In the genomic region with DNA sequence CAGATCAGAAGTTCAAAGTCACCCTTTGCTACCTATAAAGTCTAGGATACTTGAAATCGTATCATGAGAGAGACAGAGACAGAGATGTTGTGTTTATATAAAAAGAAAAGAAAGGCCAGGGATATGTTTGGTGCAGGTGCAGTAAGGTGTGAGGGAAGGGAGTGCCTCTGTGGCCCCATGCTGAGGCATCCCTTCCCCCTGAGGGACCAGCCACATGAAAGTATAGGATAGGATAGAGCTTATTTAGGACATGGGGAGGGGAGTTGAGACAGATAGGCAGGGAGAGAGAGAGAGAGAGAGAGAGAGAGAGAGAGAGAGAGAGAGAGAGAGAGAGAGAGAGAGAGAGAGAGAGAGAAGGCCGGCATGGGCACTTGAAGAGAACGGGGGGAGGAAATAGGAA, we compare ENCODE assay signal across 11 mouse cellular contexts.
A peak's percentile ranks its signal among the peaks of the same experiment; 100 is the strongest.
DNase-seq lines count a peak whose midpoint lies in the region; ATAC-seq and TF ChIP-seq lines count a peak whose summit lies in the region.
"Had no signal": no experiment of that assay in that cellular context is flagged by ENCODE, and none has a peak within 500 bp of the region (broad histone marks: within the 10 kb centered on the region; RNA-seq: fewer than 3 reads in every experiment).

No protein-coding gene starts in this region.

- H3K4me2 ChIP-seq in kidney, postnatal 0 days (ENCODE audit: low read length): peak overlapping the region; percentile 38; the same call in 1 of the 2 replicates
- H3K4me2 ChIP-seq in hindbrain, embryonic 14.5 days (replicated peaks): peak overlapping the region; percentile 29
- peak overlapping the region; percentile 45 for H3K4me2 ChIP-seq in midbrain, embryonic 16.5 days (ENCODE audit: low read length)
- H3K4me2 ChIP-seq: stomach, embryonic 15.5 days had no signal

- 0 out of 2 replicates have a peak, but pooled peaks cover 3% of the 10 kb centered on the region for H3K4me1 ChIP-seq in kidney, postnatal 0 days (replicated peaks; ENCODE audit: insufficient read depth, low read length)
- peaks cover 71% of the 10 kb centered on the region for H3K4me1 ChIP-seq in forebrain, embryonic 10.5 days
- peaks cover 72% of the 10 kb centered on the region for H3K4me1 ChIP-seq in hindbrain, embryonic 14.5 days (replicated peaks; ENCODE audit: control insufficient read depth, insufficient read depth, low read length)
- peaks cover 79% of the 10 kb centered on the region for H3K4me1 ChIP-seq in midbrain, embryonic 16.5 days (ENCODE audit: control insufficient read depth, insufficient read depth, low read length)

- H3K9me3 ChIP-seq in kidney, postnatal 0 days (replicated peaks; ENCODE audit: low read length): no peaks in the 10 kb centered on the region
- H3K9me3 ChIP-seq in forebrain, embryonic 10.5 days: no peaks in the 10 kb centered on the region
- H3K9me3 ChIP-seq in hindbrain, embryonic 14.5 days (ENCODE audit: control insufficient read depth, low read length): no peaks in the 10 kb centered on the region
- H3K9me3 ChIP-seq in midbrain, embryonic 16.5 days (replicated peaks; ENCODE audit: control insufficient read depth, low read length, poor library complexity, severe bottlenecking): no peaks in the 10 kb centered on the region
- H3K9me3 ChIP-seq: stomach, embryonic 15.5 days had no signal

- no peaks in the 10 kb centered on the region for H3K27me3 ChIP-seq in kidney, postnatal 0 days (ENCODE audit: insufficient read depth, low read length)
- H3K27me3 ChIP-seq in forebrain, embryonic 10.5 days (ENCODE audit: poor library complexity, severe bottlenecking): peaks cover 69% of the 10 kb centered on the region
- H3K27me3 ChIP-seq in hindbrain, embryonic 14.5 days (ENCODE audit: control insufficient read depth, insufficient read depth, low read length): no peaks in the 10 kb centered on the region
- H3K27me3 ChIP-seq in midbrain, embryonic 16.5 days (ENCODE audit: control insufficient read depth, insufficient read depth, low read depth, low read length): no peaks in the 10 kb centered on the region
- H3K27me3 ChIP-seq: stomach, embryonic 15.5 days had no signal

- ATAC-seq in kidney, postnatal 0 days (replicated peaks; ENCODE audit: low FRiP score, low read depth): no peak
- ATAC-seq in hindbrain, embryonic 14.5 days (ENCODE audit: low FRiP score): no peak
- ATAC-seq in midbrain, embryonic 16.5 days: no peak
- ATAC-seq: intestine, postnatal 0 days had no signal

- no peak overlapping the region for H3K4me3 ChIP-seq in kidney, postnatal 0 days (replicated peaks; ENCODE audit: low read depth, low read length)
- peak overlapping the region; percentile 32 for H3K4me3 ChIP-seq in forebrain, embryonic 10.5 days
- no peak overlapping the region for H3K4me3 ChIP-seq in hindbrain, embryonic 14.5 days (replicated peaks; ENCODE audit: low read length)
- no peak overlapping the region for H3K4me3 ChIP-seq in midbrain, embryonic 16.5 days (ENCODE audit: low read depth, low read length)
- H3K4me3 ChIP-seq: megakaryocyte, embryonic 14.5 days; stomach, embryonic 15.5 days had no signal

- no peak overlapping the region for H3K9ac ChIP-seq in kidney, postnatal 0 days (ENCODE audit: low read depth, low read length)
- no peak overlapping the region for H3K9ac ChIP-seq in hindbrain, embryonic 14.5 days
- 0 out of 2 replicates have a peak overlapping the region, but pooled peaks have one; percentile 30 for H3K9ac ChIP-seq in midbrain, embryonic 16.5 days (ENCODE audit: low read depth, low read length)
- H3K9ac ChIP-seq: stomach, embryonic 15.5 days had no signal

- H3K27ac ChIP-seq in kidney, postnatal 0 days: no peak overlapping the region
- 0 out of 2 replicates have a peak overlapping the region, but pooled peaks have one; percentile 15 for H3K27ac ChIP-seq in forebrain, embryonic 10.5 days
- H3K27ac ChIP-seq in hindbrain, embryonic 14.5 days: peak overlapping the region; percentile 53
- peak overlapping the region; percentile 55 for H3K27ac ChIP-seq in midbrain, embryonic 16.5 days (ENCODE audit: low read length)
- H3K27ac ChIP-seq: stomach, embryonic 15.5 days had no signal

- H3K36me3 ChIP-seq in kidney, postnatal 0 days (ENCODE audit: insufficient read depth, low read length): no peaks in the 10 kb centered on the region
- no peaks in the 10 kb centered on the region for H3K36me3 ChIP-seq in forebrain, embryonic 10.5 days (replicated peaks)
- H3K36me3 ChIP-seq in hindbrain, embryonic 14.5 days (replicated peaks; ENCODE audit: control insufficient read depth, insufficient read depth): no peaks in the 10 kb centered on the region
- H3K36me3 ChIP-seq in midbrain, embryonic 16.5 days (ENCODE audit: control insufficient read depth, insufficient read depth, low read length): no peaks in the 10 kb centered on the region
- H3K36me3 ChIP-seq: stomach, embryonic 15.5 days had no signal

- intact Hi-C loops in left cerebral cortex, postnatal 36 days (cut with DNase I): loop anchor here (5.0 kb wide), 1 partner anchor 69 kb away; no protein-coding TSS in a partner anchor

- TF ChIP-seq CTCF in kidney, postnatal 0 days (IDR thresholded peaks at IDR 0.05; ENCODE audit: low read depth): no peak

- 18% methylated on average over 3 of the region's 3 CpGs for whole genome bisulfite sequencing in kidney, postnatal 0 days
- under 1% methylated on average over 3 of the region's 3 CpGs for WGBS in forebrain, embryonic 10.5 days
- WGBS in hindbrain, embryonic 14.5 days: 12% methylated on average over 3 of the region's 3 CpGs
- WGBS in midbrain, embryonic 16.5 days: 9% methylated on average over 3 of the region's 3 CpGs

- no peak for DNase-seq in kidney, postnatal 0 days (ENCODE audit: low spot score)
- DNase-seq in kidney, postnatal 25 days: no peak
- DNase-seq in forebrain, embryonic 10.5 days (ENCODE audit: extremely low spot score, low spot score): no peak
- no peak for DNase-seq in hindbrain, embryonic 14.5 days (ENCODE audit: low spot score)
- no peak for DNase-seq in left cerebral cortex, postnatal 36 days (ENCODE audit: low spot score in 2 of 2)
- no peak for DNase-seq in right cerebral cortex, postnatal 36 days (ENCODE audit: low spot score in 2 of 2)
- DNase-seq: left cerebral cortex, postnatal 4 days had no signal
